Mouse (Mus musculus) mature B cell (primary cell): Measurements from ENCODE around the gene Tssc4.

ENCODE experiments used
- in situ Hi-C: fragments of 300-500 bp; cut with MboI; formaldehyde crosslinking; loops from 2 replicates; pipeline ENCODE4 v1.14.3; 2019

The Tssc4 gene

GRCm38 (mm10) chr7:143108996-143109660, 40.1 kb downstream of the Tssc4 start:
- in situ Hi-C loops = no loop called here

- in situ Hi-C loops = no loop called here
Measured at GRCm38 (mm10) chr7:143109696-143110095, 40.6 kb downstream of the Tssc4 start.

- in situ Hi-C loops = no loop called here
Measured at GRCm38 (mm10) chr7:143110803-143111202, 41.8 kb downstream of the Tssc4 start.

GRCm38 (mm10) chr7:143111719-143112118, 42.7 kb downstream of the Tssc4 start:
- in situ Hi-C loops = no loop called here

- in situ Hi-C loops = no loop called here
Measured at GRCm38 (mm10) chr7:143112395-143112794, 43.3 kb downstream of the Tssc4 start.

GRCm38 (mm10) chr7:143114773-143115172, 45.7 kb downstream of the Tssc4 start:
- in situ Hi-C loops = no loop called here

- in situ Hi-C loops = no loop called here
Measured at GRCm38 (mm10) chr7:143116521-143116920, 47.5 kb downstream of the Tssc4 start.

GRCm38 (mm10) chr7:143119407-143119806, 50.4 kb downstream of the Tssc4 start:
- in situ Hi-C loops = no loop called here

GRCm38 (mm10) chr7:143119826-143120225, 50.8 kb downstream of the Tssc4 start:
- in situ Hi-C loops = no loop called here
